Comparison of ENCODE assay signal across 8 mouse cellular contexts in the genomic region with DNA sequence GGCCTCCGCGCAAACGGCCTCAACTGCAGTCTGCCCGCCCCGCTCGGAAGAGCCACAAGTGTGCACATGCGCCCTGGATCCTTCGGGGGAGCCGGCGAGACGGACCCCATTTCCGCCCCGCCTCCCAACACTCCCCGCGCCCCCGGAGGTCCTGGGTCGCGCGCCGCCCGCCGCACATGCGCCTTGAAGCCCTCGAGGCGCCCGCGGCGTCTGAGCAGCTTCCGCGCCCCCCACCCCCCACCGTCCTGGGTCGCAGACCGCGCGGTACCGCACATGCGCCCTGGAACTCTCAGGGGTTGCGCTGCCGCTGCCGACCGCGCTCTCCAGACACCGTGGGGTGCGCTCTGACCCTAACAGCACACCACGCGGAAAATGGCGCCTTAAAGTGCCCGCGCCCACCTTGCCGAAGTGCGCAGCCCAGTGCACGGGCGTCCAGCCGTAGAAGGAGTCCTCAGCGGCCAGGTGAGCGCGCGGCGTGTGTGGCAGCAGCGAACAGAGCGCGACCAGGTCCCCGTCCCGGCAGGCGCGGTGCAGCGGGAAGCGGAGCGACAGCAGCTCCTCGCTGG. TPM values are rescaled to one million over a fixed set of nuclear protein-coding genes. Genes with fewer than 3 reads are reported as not detected.
DNase-seq lines count a peak whose midpoint lies in the region; ATAC-seq and TF ChIP-seq lines count a peak whose summit lies in the region.

No protein-coding gene starts in this region.

- peak; percentile 85 for ATAC-seq in forebrain, embryonic 13.5 days
- ATAC-seq in neutrophil, adult 5-6 weeks (ENCODE audit: extremely low read depth, insufficient number of reproducible peaks, low FRiP score, poor library complexity, severe bottlenecking): peak; percentile 46

- no peaks in the 10 kb centered on the region for H3K9me3 ChIP-seq in ES-E14 (ENCODE audit: control insufficient read depth, insufficient read depth, low read depth, low read length)
- H3K9me3 ChIP-seq in forebrain, embryonic 13.5 days (replicated peaks): no peaks in the 10 kb centered on the region

- H3K9ac ChIP-seq in ES-E14 (ENCODE audit: insufficient read depth, low read depth, low read length, poor library complexity, severe bottlenecking): peak overlapping the region; percentile 98
- H3K9ac ChIP-seq in forebrain, embryonic 13.5 days: peak overlapping the region; percentile 96

- peaks cover 23% of the 10 kb centered on the region for H3K36me3 ChIP-seq in ES-E14 (ENCODE audit: control insufficient read depth, insufficient read depth, low read length, poor library complexity, severe bottlenecking)
- H3K36me3 ChIP-seq in forebrain, embryonic 13.5 days (ENCODE audit: poor library complexity, severe bottlenecking): peaks cover 26% of the 10 kb centered on the region

- no peaks in the 10 kb centered on the region for H3K27me3 ChIP-seq in forebrain, embryonic 13.5 days

- in situ Hi-C loops in ES-E14 (cut with MboI; ENCODE audit: low sequenced_read_pairs in 2 of 2, unreplicated experiment in 2 of 2): no loop called here

- H3K4me1 ChIP-seq in ES-E14 (ENCODE audit: control insufficient read depth in 2 of 2, insufficient read depth in 2 of 2, low read length in 2 of 2, poor library complexity in 1 of 2): peaks cover 0 to 16% of the 10 kb centered on the region in 2 experiments; a peak in 2 of 4 replicates
- peaks cover 38% of the 10 kb centered on the region for H3K4me1 ChIP-seq in forebrain, embryonic 13.5 days

- WGBS in forebrain, embryonic 13.5 days: under 1% methylated on average over 70 of the region's 70 CpGs
- WGBS in large intestine, adult 2 months: under 1% methylated on average over 70 of the region's 70 CpGs

- H3K4me3 ChIP-seq in ES-E14 (ENCODE audit: insufficient read depth in 1 of 2, low read depth in 1 of 2, low read length in 2 of 2, poor library complexity in 1 of 2, severe bottlenecking in 1 of 2): peak overlapping the region; percentile 87 to 88
- peak overlapping the region; percentile 92 for H3K4me3 ChIP-seq in forebrain, embryonic 13.5 days

- intact Hi-C loops in heart, postnatal 10 days (cut with DNase I): loop anchor here (2.0 kb wide), 1 partner anchor 78 kb away; no protein-coding TSS in a partner anchor

- H3K27ac ChIP-seq in ES-E14 (ENCODE audit: insufficient read depth, low read depth, low read length, poor library complexity, severe bottlenecking): peak overlapping the region; percentile 86
- H3K27ac ChIP-seq in forebrain, embryonic 13.5 days: peak overlapping the region; percentile 99

- DNase-seq in ES-E14 (ENCODE audit: low read depth, low spot score): peak; percentile 76
- DNase-seq in c-Kit-positive CD71-positive TER-119-positive erythroid progenitor cells, embryonic 14.5 days (ENCODE audit: low spot score): peak; percentile 65
- DNase-seq in heart, postnatal 10 days: peak; percentile 89 to 91
- DNase-seq in large intestine, adult 2 months (ENCODE audit: low read depth, low spot score): peak; percentile 10
- peak; percentile 88 to 89 for DNase-seq in lung, adult 18-20 months
- peak; percentile 90 for DNase-seq in testis, postnatal 14 days (ENCODE audit: low spot score)

- peak overlapping the region; percentile 93 for H3K4me2 ChIP-seq in forebrain, embryonic 13.5 days

TF ChIP-seq in ES-E14, 5 proteins besides CTCF, POLR2A, EP300 and RAD21:
- TF ChIP-seq CHD2 (IDR thresholded peaks at IDR 0.05; ENCODE audit: low read depth, low read length) (no peak), ZNF384 (IDR thresholded peaks at IDR 0.05; ENCODE audit: low read depth, low read length) (no peak), MAFK (IDR thresholded peaks at IDR 0.05; ENCODE audit: insufficient read depth, low read depth, low read length) (no peak), HCFC1 (IDR thresholded peaks at IDR 0.05; ENCODE audit: borderline replicate concordance, insufficient read depth, low read length) (no peak), ZC3H11A (IDR thresholded peaks at IDR 0.05; ENCODE audit: borderline replicate concordance, low read depth, low read length) (no peak)
TF ChIP-seq in ES-E14: peak in this region for 0.

RNA-seq across cellular contexts. Expression of a gene that starts 0.5 kb away (rescaled TPM):
- 165 and 235 TPM in 2 replicates for total RNA-seq in ES-E14 (2012; rRNA removed)
- polyA plus RNA-seq in forebrain, embryonic 13.5 days (2015; fragmentation: Nextera tagmentation; extraction: Ambion mirVana): 113 and 117 TPM in 2 replicates
- 10 to 100 TPM; 44.9 to 50.9 TPM for total RNA-seq in heart, postnatal 10 days (2021)
- polyA plus RNA-seq in large intestine, adult 2 months (2012; rRNA removed): 36.3 and 45.9 TPM in 2 replicates
- total RNA-seq in neutrophil, adult 5-6 weeks (2017): 56.7 and 62.0 TPM in 2 replicates

Comparison
In these comparisons a context has a peak if more than half of its experiments do, and no peak if none do; other contexts are left out.
1. Peak in every context shown above with its lines: DNase-seq, ATAC-seq, H3K4me3 ChIP-seq and H3K27ac ChIP-seq.
2. DNase-seq: peak in every context shown above with its lines; median percentile 90 in heart, postnatal 10 days; 90 in testis, postnatal 14 days; 88 in lung, adult 18-20 months; 76 in ES-E14; 65 in c-Kit-positive CD71-positive TER-119-positive erythroid progenitor cells, embryonic 14.5 days; 10 in large intestine, adult 2 months.